Mouse (Mus musculus) midbrain, embryonic 15.5 days (tissue): ENCODE data around the gene Nkx2-5. TPM values are rescaled to one million over a fixed set of nuclear protein-coding genes. Genes with fewer than 3 reads are reported as not detected.

Experiments used
- ATAC-seq: fragments of 200-750 bp; cut with Nextera tagmentation; replicated peaks from 2 replicates; pipeline ENCODE4 v1.8.0; 2017; ENCODE audit warnings: moderate TSS enrichment
- H3K27ac ChIP-seq: fragments of 300-500 bp; sonication (generic); 2 replicates; pipeline ENCODE4 v1.5.1; 2015; ENCODE audit warnings: mild to moderate bottlenecking, inconsistent platforms
- H3K27me3 ChIP-seq: fragments of 300-500 bp; sonication (generic); replicated peaks from 2 replicates; pipeline ENCODE4 v1.6.1; 2015; ENCODE audit warnings: inconsistent platforms
- H3K36me3 ChIP-seq: fragments of 300-500 bp; sonication (generic); replicated peaks from 2 replicates; pipeline ENCODE4 v1.6.1; 2015; ENCODE audit warnings: inconsistent platforms
- H3K4me1 ChIP-seq: fragments of 300-500 bp; sonication (generic); 2 replicates; pipeline ENCODE4 v1.6.1; 2015; ENCODE audit warnings: inconsistent platforms
- H3K4me2 ChIP-seq: fragments of 300-500 bp; sonication (generic); 2 replicates; pipeline ENCODE4 v1.6.1; 2015; ENCODE audit warnings: inconsistent platforms, mild to moderate bottlenecking, moderate library complexity
- H3K4me3 ChIP-seq: fragments of 300-500 bp; sonication (generic); 2 replicates; pipeline ENCODE4 v1.5.1; 2015; ENCODE audit warnings: mild to moderate bottlenecking, inconsistent platforms
- H3K9ac ChIP-seq: fragments of 300-500 bp; sonication (generic); 2 replicates; pipeline ENCODE4 v1.6.1; 2015; ENCODE audit warnings: mild to moderate bottlenecking, inconsistent platforms
- H3K9me3 ChIP-seq: fragments of 300-500 bp; sonication (generic); 2 replicates; pipeline ENCODE4 v1.6.1; 2016; ENCODE audit warnings: inconsistent platforms
- WGBS: fragments of 180-500 bp; shearing (Covaris S2); methylation state at CpG from one replicate; pipeline ENCODE4 v1.1.7; 2015; ENCODE audit warnings: mixed read lengths; 5-methylcytosine and 5-hydroxymethylcytosine counted together
- polyA plus RNA-seq: library from polyadenylated mRNA; unstranded; fragments of >200 nt; fragmentation: Nextera tagmentation; extraction: Ambion mirVana; gene quantifications from 2 replicates; pipeline ENCODE4 v1.2.1, GENCODE M21; 2015

The Nkx2-5 gene
- polyA plus RNA-seq, result 0.10 and 0.92 TPM in 2 replicates

DNA sequence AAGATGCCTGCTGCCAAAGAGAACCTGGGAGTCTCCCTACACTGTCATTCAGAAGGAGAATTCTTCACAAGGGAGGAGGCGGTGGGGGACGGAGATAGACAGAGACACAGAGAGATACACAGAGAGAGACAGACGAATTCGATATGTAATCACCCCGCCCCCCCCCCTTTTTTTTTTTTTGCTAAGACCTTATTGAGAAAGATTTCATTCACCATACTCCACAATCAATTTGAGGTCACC, at the start of gene Nkx2-5:
Gene Nkx2-5 (minus strand): TSS at position 101 of the 240 bp plus-strand sequence.
- no peak within 1 kb of the TSS for H3K4me3 ChIP-seq
- H3K9ac ChIP-seq, result no peak within 1 kb of the TSS
- peaks cover 15% of the 10 kb centered on the region for H3K4me1 ChIP-seq
- ATAC-seq, result no peak
- no peaks in the 10 kb centered on the region for H3K9me3 ChIP-seq
- no peaks in the 10 kb centered on the region for H3K36me3 ChIP-seq
- H3K27me3 ChIP-seq, result peaks cover 86% of the 10 kb centered on the region
- no peak within 1 kb of the TSS for H3K4me2 ChIP-seq
- H3K27ac ChIP-seq, result no peak within 1 kb of the TSS
- WGBS, result 0% methylated on average over 5 of the region's 5 CpGs

DNA sequence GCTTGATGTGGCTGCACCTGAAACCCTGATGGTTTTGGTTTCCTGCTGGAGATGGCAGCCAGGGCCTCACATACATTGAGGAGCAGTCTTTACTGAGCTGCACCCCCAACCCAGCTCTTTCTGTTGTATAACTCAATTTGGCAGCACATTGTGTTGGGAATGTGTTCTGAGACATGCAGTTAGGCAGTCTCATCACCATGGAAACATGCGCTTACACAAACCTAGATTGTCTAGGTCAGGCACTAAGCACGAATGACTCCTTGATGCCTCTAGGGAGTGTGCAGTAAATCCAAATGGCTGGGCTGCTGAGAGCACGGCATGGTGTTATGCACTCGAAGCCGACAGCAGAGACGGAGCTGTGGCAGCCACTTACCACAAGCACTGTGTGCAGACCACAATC, 49.5 kb upstream of the Nkx2-5 start:
- no peaks in the 10 kb centered on the region for H3K9me3 ChIP-seq
- H3K4me3 ChIP-seq, result no peak overlapping the region
- no peak for ATAC-seq
- 0 out of 2 replicates have a peak, but pooled peaks cover 3% of the 10 kb centered on the region for H3K27me3 ChIP-seq
- no peak overlapping the region for H3K9ac ChIP-seq
- no peak overlapping the region for H3K4me2 ChIP-seq
- peaks cover 16% of the 10 kb centered on the region for H3K4me1 ChIP-seq
- no peaks in the 10 kb centered on the region for H3K36me3 ChIP-seq
- H3K27ac ChIP-seq, result no peak overlapping the region
- WGBS, result 70% methylated on average over 6 of the region's 6 CpGs

DNA sequence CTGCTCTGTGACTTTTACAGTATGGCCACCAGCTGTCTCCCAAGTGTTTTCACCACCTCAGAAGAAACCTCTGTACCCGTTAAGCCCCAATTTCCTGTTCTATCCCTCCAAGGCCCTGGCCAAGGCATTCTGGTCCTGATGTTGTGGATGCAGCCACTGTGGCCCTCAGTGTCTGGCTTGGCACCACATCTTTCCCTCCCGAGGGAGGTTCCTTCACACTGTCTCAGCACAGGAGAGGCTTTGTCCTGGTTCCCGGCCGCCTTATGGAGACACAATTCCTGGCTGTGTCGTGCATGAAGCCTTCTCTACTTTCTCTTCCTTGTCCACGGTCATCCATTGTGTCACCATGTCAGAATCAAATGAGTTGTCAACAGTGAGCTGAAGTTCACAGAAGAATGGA, 48.7 kb upstream of the Nkx2-5 start:
- H3K9ac ChIP-seq, result no peak overlapping the region
- H3K27ac ChIP-seq, result no peak overlapping the region
- H3K36me3 ChIP-seq, result no peaks in the 10 kb centered on the region
- no peak overlapping the region for H3K4me3 ChIP-seq
- 49% methylated on average over 6 of the region's 6 CpGs for WGBS
- no peak for ATAC-seq
- peaks cover 5% of the 10 kb centered on the region; the same call in 1 of the 2 replicates for H3K27me3 ChIP-seq
- H3K9me3 ChIP-seq, result no peaks in the 10 kb centered on the region
- H3K4me1 ChIP-seq, result peaks cover 16% of the 10 kb centered on the region
- H3K4me2 ChIP-seq, result no peak overlapping the region

DNA sequence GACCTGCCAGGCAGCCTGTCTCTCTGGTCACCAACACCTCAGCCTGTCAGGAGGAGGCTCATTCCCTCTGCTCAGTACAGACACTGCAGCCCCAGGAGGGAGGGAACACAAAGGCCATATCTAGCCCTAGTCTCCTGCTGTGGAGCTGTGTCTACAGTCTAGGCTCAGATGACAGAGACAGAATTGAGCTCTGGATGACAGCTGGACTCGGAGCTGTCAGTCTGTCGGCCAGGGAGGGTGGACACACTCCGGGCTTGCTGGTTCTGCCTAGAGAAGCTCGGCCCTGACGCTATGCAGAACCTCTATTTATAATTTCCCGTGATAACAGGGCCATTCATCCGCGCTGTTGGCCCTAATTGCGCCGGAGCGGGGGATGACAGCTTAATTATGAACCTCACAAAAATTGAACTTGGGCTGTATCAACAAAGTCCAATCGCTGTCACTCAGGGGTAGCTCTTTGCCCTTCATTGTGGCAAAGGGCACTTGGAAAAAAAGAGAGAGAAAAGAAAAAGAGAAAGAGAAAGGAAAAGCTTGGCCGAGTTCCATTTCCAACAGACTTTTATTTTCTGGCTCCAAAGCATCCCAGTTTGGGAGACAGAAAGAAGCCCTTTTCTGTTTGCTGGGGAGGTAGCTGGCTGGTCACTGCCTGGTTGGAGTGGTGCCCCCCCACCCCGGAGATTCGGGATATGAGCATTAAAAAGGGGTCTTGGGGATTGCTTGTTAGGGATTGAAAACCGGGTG, 48.0 kb upstream of the Nkx2-5 start:
- Histone ChIP-seq H3K4me2 (no peak overlapping the region), H3K4me3 (no peak overlapping the region), H3K9ac (no peak overlapping the region), H3K27me3 (peaks cover 8% of the 10 kb centered on the region; the same call in 1 of the 2 replicates), H3K36me3 (no peaks in the 10 kb centered on the region), H3K4me1 (peaks cover 16% of the 10 kb centered on the region), H3K9me3 (no peaks in the 10 kb centered on the region), H3K27ac (peak overlapping the region; percentile 38; the same call in 1 of the 2 replicates)
- 40% methylated on average over 16 of the region's 16 CpGs for whole genome bisulfite sequencing
- no peak; the same call in 1 of the 2 replicates for ATAC-seq

DNA sequence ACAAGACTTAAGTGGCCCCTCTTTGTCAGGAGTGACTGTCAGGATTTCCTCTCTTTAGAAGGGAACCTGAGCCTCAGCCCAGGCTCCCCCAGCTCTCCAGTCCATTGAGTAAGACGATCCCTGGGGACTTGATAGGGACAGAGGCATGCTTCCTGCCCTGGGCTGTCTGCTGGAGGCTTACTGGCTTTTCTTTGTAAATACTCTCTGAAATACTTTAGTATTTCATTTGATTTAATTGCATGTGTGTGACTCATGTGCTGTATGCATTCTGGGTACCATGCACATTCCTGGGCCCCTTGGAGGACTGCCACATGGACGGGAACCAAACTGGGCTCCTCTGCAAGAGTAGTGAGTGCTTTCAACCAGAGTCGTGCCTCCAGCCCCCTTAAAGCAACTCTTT, 43.1 kb upstream of the Nkx2-5 start:
- Histone ChIP-seq H3K36me3 (no peaks in the 10 kb centered on the region), H3K4me2 (no peak overlapping the region), H3K9me3 (no peaks in the 10 kb centered on the region), H3K4me1 (peaks cover 30% of the 10 kb centered on the region), H3K27ac (no peak overlapping the region), H3K27me3 (peaks cover 6% of the 10 kb centered on the region; the same call in 1 of the 2 replicates), H3K9ac (no peak overlapping the region), H3K4me3 (no peak overlapping the region)
- WGBS, result 48% methylated on average over 3 of the region's 3 CpGs
- ATAC-seq, result no peak

DNA sequence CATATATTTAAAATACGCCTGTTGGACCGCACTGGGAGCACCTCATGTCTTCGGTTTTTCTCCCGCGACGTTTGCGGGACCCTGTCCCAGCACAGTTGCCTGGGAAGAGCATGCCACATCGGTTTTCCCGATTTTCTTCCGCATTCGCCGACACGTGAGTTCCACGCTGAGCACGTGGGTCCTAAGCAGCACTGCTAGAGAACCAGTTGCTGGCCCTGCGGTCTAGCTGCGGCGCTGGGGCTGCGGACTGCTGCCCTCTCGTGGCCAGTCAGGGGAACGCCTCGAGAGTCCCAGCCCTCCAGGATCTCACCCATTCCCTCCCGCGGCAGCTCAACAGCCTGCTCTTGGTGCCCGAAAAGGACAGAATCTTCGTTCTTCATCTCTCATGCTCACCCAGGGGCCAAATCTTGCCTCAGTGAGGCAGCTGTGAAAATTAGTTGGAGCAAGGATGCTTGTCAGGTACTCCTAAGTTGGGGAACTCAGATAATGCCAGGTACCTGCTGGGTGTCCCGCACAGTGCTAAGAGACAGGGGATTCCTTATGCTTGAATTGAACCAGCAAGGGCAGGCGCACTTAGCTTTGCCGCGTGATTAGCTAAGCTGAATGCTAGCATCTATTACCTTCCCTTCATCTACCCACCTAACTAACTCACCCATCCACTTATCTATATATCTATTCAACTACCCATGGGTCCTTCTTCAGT, 41.4 kb upstream of the Nkx2-5 start:
- peaks cover 23% of the 10 kb centered on the region for H3K4me1 ChIP-seq
- ATAC-seq, result peak; percentile 91
- H3K27ac ChIP-seq, result no peak overlapping the region
- H3K4me2 ChIP-seq, result peak overlapping the region; percentile 68
- H3K4me3 ChIP-seq, result peak overlapping the region; percentile 46
- no peaks in the 10 kb centered on the region for H3K9me3 ChIP-seq
- 10% methylated on average over 30 of the region's 30 CpGs for WGBS
- peak overlapping the region; percentile 31; the same call in 1 of the 2 replicates for H3K9ac ChIP-seq
- H3K36me3 ChIP-seq, result no peaks in the 10 kb centered on the region
- peaks cover 6% of the 10 kb centered on the region; the same call in 1 of the 2 replicates for H3K27me3 ChIP-seq

DNA sequence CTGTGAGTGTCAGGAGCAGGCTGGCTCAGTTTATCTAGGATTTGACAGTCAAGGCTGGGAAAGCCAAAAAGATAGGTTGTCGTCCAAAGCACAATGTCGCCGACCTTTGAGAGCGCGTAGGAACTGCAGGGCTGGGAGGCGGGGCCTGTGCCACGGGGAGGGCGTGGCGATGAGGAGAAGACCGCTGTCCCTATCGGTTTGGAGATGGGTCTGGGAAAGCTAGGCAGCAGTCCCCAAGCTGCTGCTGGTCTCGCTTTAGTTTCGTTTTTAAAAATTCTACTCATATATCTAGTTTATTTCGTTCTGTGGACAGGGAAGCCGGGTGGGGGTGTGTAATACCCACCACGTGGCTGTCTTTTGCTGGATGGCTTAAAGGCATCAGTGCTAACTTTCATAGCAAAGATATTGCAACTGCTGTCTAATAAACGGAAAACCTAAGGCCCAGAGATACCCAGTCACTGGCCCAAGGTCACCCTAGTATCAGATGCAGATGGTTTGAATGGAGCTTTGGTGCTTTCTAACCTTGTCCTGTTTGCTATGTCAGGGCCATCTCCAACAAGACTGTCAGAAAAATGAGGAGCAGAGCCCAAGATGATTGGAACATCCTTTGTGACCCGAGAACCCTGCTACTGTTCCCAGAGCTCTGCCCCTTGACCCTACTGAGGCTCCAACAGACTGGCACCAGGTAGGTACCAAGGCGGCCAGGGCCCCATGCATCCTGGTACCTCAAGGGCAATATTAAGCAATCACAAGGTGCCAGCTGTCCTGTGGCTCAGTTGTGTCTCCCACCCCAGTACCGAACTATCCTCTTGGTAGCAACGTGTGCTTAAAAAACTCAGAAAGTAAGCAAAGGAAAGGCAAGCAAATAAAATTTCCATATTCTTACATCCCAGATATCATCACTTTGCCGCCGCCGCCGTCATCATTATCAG, 40.5 kb upstream of the Nkx2-5 start:
- 22% methylated on average over 25 of the region's 25 CpGs for WGBS
- peak overlapping the region; percentile 46 for H3K4me3 ChIP-seq
- H3K27me3 ChIP-seq, result peaks cover 6% of the 10 kb centered on the region; the same call in 1 of the 2 replicates
- peak; percentile 54; the same call in 1 of the 2 replicates for ATAC-seq
- peak overlapping the region; percentile 18; the same call in 1 of the 2 replicates for H3K9ac ChIP-seq
- H3K27ac ChIP-seq, result no peak overlapping the region
- peaks cover 23% of the 10 kb centered on the region for H3K4me1 ChIP-seq
- no peaks in the 10 kb centered on the region for H3K9me3 ChIP-seq
- H3K4me2 ChIP-seq, result peak overlapping the region; percentile 68
- H3K36me3 ChIP-seq, result no peaks in the 10 kb centered on the region

DNA sequence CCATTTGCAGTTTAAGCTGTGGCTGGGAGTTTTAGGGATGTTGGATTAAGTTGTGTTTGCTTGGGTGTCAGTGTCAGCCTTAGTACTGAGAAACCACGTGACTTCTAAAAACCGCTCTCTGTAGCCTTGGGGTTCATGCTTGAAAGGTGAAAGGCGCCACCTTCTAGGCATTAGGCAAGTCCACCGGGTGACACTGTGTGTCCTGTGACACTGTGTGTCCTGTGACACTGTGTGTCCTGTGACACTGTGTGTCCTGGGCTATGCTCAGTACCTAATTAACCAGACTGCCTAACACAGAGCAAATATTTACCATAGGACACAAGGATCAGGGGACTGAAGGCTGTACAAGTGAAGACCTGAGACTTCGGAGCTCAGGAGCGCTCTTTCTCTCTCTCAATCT, 38.8 kb upstream of the Nkx2-5 start:
- Histone ChIP-seq H3K9ac (no peak overlapping the region), H3K27me3 (peaks cover 4% of the 10 kb centered on the region; the same call in 1 of the 2 replicates), H3K4me3 (no peak overlapping the region), H3K27ac (no peak overlapping the region), H3K36me3 (no peaks in the 10 kb centered on the region), H3K9me3 (no peaks in the 10 kb centered on the region), H3K4me2 (no peak overlapping the region), H3K4me1 (peaks cover 23% of the 10 kb centered on the region)
- 76% methylated on average over 6 of the region's 6 CpGs for WGBS
- ATAC-seq, result no peak

DNA sequence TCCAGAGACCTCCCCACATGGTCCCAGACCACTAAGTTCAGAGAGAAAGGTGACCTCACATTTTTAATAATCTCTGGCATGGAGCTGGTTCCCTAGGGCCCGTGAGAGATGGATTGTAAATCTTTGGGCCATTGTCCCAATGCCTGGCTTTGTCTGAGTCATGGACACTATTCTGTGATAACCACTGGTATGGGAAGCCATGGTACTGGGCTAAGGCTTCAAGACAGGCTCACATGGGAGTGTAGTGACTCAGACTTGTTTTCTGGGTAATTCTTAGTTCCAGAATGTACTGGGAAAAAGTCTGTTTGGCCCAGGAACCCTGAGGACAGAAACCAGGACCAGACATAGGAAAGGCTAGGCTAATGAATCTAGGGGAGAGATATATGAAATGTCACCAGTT, 37.9 kb upstream of the Nkx2-5 start:
- H3K9ac ChIP-seq, result no peak overlapping the region
- H3K9me3 ChIP-seq, result no peaks in the 10 kb centered on the region
- H3K27ac ChIP-seq, result no peak overlapping the region
- H3K4me1 ChIP-seq, result peaks cover 23% of the 10 kb centered on the region
- WGBS, result 83% methylated on average over 1 of the region's 1 CpGs
- H3K4me3 ChIP-seq, result no peak overlapping the region
- no peak overlapping the region for H3K4me2 ChIP-seq
- H3K36me3 ChIP-seq, result no peaks in the 10 kb centered on the region
- H3K27me3 ChIP-seq, result no peaks in the 10 kb centered on the region
- no peak for ATAC-seq

DNA sequence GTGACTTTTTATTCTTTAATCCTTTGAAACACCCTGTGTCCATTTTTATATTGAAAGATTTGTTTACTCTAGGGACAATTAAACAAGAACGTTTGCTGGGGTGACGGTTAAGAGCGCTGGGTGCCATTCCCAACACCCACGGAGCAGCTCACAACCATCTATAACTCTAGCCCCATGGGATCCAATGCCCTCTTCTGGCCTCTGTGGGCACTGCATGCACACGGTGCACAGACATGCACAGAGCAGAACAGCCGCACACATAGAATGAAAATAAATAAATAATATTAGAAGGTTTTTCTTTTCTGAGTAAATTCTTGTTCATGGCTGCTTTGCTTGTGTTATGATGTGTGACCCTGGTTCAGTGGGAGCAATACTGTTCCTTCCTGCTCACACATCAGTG, 34.4 kb upstream of the Nkx2-5 start:
- H3K36me3 ChIP-seq, result no peaks in the 10 kb centered on the region
- no peak overlapping the region for H3K4me2 ChIP-seq
- no peak for ATAC-seq
- H3K9ac ChIP-seq, result no peak overlapping the region
- H3K9me3 ChIP-seq, result no peaks in the 10 kb centered on the region
- no peak overlapping the region for H3K27ac ChIP-seq
- no peaks in the 10 kb centered on the region for H3K27me3 ChIP-seq
- H3K4me1 ChIP-seq, result 0 out of 2 replicates have a peak, but pooled peaks cover 3% of the 10 kb centered on the region
- H3K4me3 ChIP-seq, result no peak overlapping the region
- WGBS, result 91% methylated on average over 6 of the region's 6 CpGs

DNA sequence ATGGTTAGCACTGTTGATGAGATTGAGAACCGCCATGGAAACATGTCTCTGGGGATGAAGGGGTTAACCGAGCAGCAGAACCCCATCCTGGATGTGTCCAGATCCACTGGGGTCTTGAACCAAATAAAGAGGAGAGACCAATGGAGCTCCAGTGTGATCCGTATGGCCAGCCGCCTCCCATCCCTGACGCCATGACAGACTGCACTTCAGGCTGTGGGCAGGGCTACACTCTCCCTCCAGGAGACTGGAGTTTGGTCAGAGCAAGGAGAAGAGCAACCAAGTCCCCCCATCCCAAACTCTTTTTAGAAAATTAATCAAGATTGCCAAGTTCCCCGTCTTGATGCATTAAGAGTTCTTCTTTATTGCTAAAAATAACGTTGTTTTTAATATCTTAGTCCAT, 33.1 kb upstream of the Nkx2-5 start:
- no peaks in the 10 kb centered on the region for H3K4me1 ChIP-seq
- H3K9ac ChIP-seq, result no peak overlapping the region
- H3K4me2 ChIP-seq, result no peak overlapping the region
- H3K9me3 ChIP-seq, result no peaks in the 10 kb centered on the region
- no peaks in the 10 kb centered on the region for H3K36me3 ChIP-seq
- H3K4me3 ChIP-seq, result no peak overlapping the region
- 91% methylated on average over 7 of the region's 7 CpGs for WGBS
- no peak overlapping the region for H3K27ac ChIP-seq
- H3K27me3 ChIP-seq, result no peaks in the 10 kb centered on the region
- ATAC-seq, result no peak

DNA sequence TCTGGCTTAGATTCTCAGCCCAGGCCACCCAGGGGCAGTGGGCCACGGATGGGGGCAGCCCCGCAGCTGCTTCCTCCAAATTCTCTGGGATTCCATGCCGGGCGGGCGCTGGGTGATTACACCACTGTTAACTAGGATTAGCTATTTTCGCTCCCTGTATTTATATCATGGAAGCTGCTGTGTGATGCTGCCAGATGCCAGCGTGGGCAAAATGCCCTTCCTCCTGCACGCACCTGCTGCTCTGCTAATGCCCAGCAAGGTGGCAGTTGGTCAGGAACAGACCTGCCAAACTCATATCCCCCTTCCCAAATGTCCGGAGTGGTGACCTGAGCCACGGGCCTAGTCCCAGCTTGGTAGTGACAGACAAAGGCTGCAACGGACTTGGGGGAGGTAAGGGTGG, 29.7 kb upstream of the Nkx2-5 start:
- no peak for ATAC-seq
- H3K27me3 ChIP-seq, result no peaks in the 10 kb centered on the region
- 69% methylated on average over 11 of the region's 11 CpGs for WGBS
- no peak overlapping the region for H3K27ac ChIP-seq
- no peak overlapping the region for H3K4me2 ChIP-seq
- no peaks in the 10 kb centered on the region for H3K9me3 ChIP-seq
- H3K9ac ChIP-seq, result no peak overlapping the region
- H3K4me3 ChIP-seq, result no peak overlapping the region
- no peaks in the 10 kb centered on the region for H3K4me1 ChIP-seq
- no peaks in the 10 kb centered on the region for H3K36me3 ChIP-seq
